ENCODE assay signal across 24 mouse cellular contexts in the genomic region with DNA sequence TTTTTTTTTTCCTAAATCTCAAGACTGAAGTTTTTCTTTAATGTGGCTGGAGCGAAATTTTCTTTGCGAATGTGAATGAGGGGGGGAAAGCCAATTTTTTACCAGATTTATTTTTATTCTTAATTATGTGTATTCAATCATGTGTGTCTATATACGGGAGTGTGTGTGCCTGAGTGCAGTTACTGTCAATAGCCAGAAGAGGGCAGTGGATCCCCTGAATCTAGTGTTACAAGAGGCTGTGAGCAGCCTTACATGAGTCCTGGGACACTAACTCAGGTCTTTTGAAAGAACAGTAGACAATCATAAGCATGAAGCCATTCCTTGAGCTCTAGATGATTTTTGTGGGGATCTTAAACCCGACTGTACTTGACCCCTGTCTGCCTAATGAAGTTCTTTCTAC.
A peak's percentile ranks its signal among the peaks of the same experiment; 100 is the strongest.
DNase-seq lines count a peak whose midpoint lies in the region; ATAC-seq and TF ChIP-seq lines count a peak whose summit lies in the region.
"Had no signal": no experiment of that assay in that cellular context is flagged by ENCODE, and none has a peak within 500 bp of the region (broad histone marks: within the 10 kb centered on the region; RNA-seq: fewer than 3 reads in every experiment).

No protein-coding gene starts in this region.

- WGBS in hindbrain, postnatal 0 days = 93% methylated on average over 4 of the region's 4 CpGs
- WGBS in hindbrain, embryonic 11.5 days = 90% methylated on average over 4 of the region's 4 CpGs
- WGBS in midbrain, embryonic 11.5 days = 94% methylated on average over 4 of the region's 4 CpGs
- WGBS in midbrain, embryonic 13.5 days = 93% methylated on average over 4 of the region's 4 CpGs
- WGBS in stomach, postnatal 0 days = 96% methylated on average over 4 of the region's 4 CpGs

- no peak overlapping the region for H3K4me3 ChIP-seq in hindbrain, postnatal 0 days (ENCODE audit: low read length)
- no peak overlapping the region for H3K4me3 ChIP-seq in hindbrain, embryonic 11.5 days (ENCODE audit: low read depth, low read length)
- no peak overlapping the region for H3K4me3 ChIP-seq in midbrain, embryonic 11.5 days (ENCODE audit: low read depth, low read length)
- H3K4me3 ChIP-seq in midbrain, embryonic 13.5 days (replicated peaks) = no peak overlapping the region
- no peak overlapping the region for H3K4me3 ChIP-seq in stomach, postnatal 0 days (ENCODE audit: low read depth, low read length)
- H3K4me3 ChIP-seq: embryonic facial prominence, embryonic 15.5 days; gastrocnemius, adult 2 months; heart, embryonic 12.5 days; hindbrain, embryonic 13.5 days; liver, embryonic 13.5 days; midbrain, embryonic 10.5 days had no signal

- H3K9me3 ChIP-seq in hindbrain, postnatal 0 days (ENCODE audit: low read length) = no peaks in the 10 kb centered on the region
- H3K9me3 ChIP-seq in hindbrain, embryonic 11.5 days (ENCODE audit: control insufficient read depth, low read length) = 0 out of 2 replicates have a peak, but pooled peaks cover 3% of the 10 kb centered on the region
- no peaks in the 10 kb centered on the region for H3K9me3 ChIP-seq in midbrain, embryonic 11.5 days (ENCODE audit: control insufficient read depth, low read length)
- H3K9me3 ChIP-seq in midbrain, embryonic 13.5 days = no peaks in the 10 kb centered on the region
- no peaks in the 10 kb centered on the region for H3K9me3 ChIP-seq in stomach, postnatal 0 days (ENCODE audit: control insufficient read depth, low read length)
- H3K9me3 ChIP-seq: embryonic facial prominence, embryonic 15.5 days; G1E; heart, embryonic 12.5 days; hindbrain, embryonic 13.5 days; liver, embryonic 13.5 days; midbrain, embryonic 10.5 days had no signal

- H3K27ac ChIP-seq in hindbrain, postnatal 0 days = no peak overlapping the region
- no peak overlapping the region for H3K27ac ChIP-seq in hindbrain, embryonic 11.5 days (ENCODE audit: low read depth, low read length)
- H3K27ac ChIP-seq in midbrain, embryonic 11.5 days (ENCODE audit: low read depth, low read length) = no peak overlapping the region
- no peak overlapping the region for H3K27ac ChIP-seq in midbrain, embryonic 13.5 days
- H3K27ac ChIP-seq in stomach, postnatal 0 days (replicated peaks) = no peak overlapping the region
- H3K27ac ChIP-seq: embryonic facial prominence, embryonic 15.5 days; gastrocnemius, adult 2 months; hindbrain, embryonic 13.5 days; liver, embryonic 13.5 days; macrophage; midbrain, embryonic 10.5 days had no signal

- no peak for TF ChIP-seq EP300 in stomach, postnatal 0 days (optimal IDR thresholded peaks at IDR 0.05)

- H3K36me3 ChIP-seq in hindbrain, postnatal 0 days (ENCODE audit: insufficient read depth, low read length) = no peaks in the 10 kb centered on the region
- H3K36me3 ChIP-seq in hindbrain, embryonic 11.5 days (ENCODE audit: control insufficient read depth, insufficient read depth, low read length) = no peaks in the 10 kb centered on the region
- H3K36me3 ChIP-seq in midbrain, embryonic 11.5 days (ENCODE audit: control insufficient read depth, insufficient read depth, low read length) = no peaks in the 10 kb centered on the region
- no peaks in the 10 kb centered on the region for H3K36me3 ChIP-seq in midbrain, embryonic 13.5 days
- no peaks in the 10 kb centered on the region for H3K36me3 ChIP-seq in stomach, postnatal 0 days (ENCODE audit: control insufficient read depth, insufficient read depth, low read length)
- H3K36me3 ChIP-seq: embryonic facial prominence, embryonic 15.5 days; heart, embryonic 12.5 days; hindbrain, embryonic 13.5 days; liver, embryonic 13.5 days; midbrain, embryonic 10.5 days had no signal

- H3K4me2 ChIP-seq in hindbrain, postnatal 0 days (ENCODE audit: low read depth, low read length) = no peak overlapping the region
- no peak overlapping the region for H3K4me2 ChIP-seq in hindbrain, embryonic 11.5 days (replicated peaks; ENCODE audit: low read depth, low read length)
- H3K4me2 ChIP-seq in midbrain, embryonic 11.5 days = no peak overlapping the region
- H3K4me2 ChIP-seq in midbrain, embryonic 13.5 days (replicated peaks) = no peak overlapping the region
- H3K4me2 ChIP-seq in stomach, postnatal 0 days (replicated peaks; ENCODE audit: low read depth) = no peak overlapping the region
- H3K4me2 ChIP-seq: embryonic facial prominence, embryonic 15.5 days; heart, embryonic 12.5 days; hindbrain, embryonic 13.5 days; liver, embryonic 13.5 days had no signal

- no peak for DNase-seq in hindbrain, postnatal 0 days (ENCODE audit: low spot score)
- DNase-seq in hindbrain, embryonic 11.5 days (ENCODE audit: low spot score) = no peak
- peak; percentile 59 for DNase-seq in midbrain, embryonic 11.5 days (ENCODE audit: low spot score, missing footprints)
- DNase-seq in R1 (ENCODE audit: low read depth, low spot score) = peak; percentile 70
- DNase-seq in stomach, postnatal 0 days (ENCODE audit: low spot score) = no peak
- DNase-seq in layer of hippocampus, adult 8-10 months (ENCODE audit: low spot score in 2 of 2) = no peak
- DNase-seq in ovary, postnatal 14 days (ENCODE audit: low spot score) = no peak
- DNase-seq: cerebellum, adult 11 months; cerebellum, postnatal 10 days; embryo, embryonic 11 days; gastrocnemius, adult 2 months; heart, postnatal 14 days; kidney, postnatal 10 days; liver, embryonic 13.5 days; right cerebral cortex, postnatal 14 days; thymus, postnatal 14 days had no signal

- ATAC-seq in hindbrain, postnatal 0 days = no peak
- no peak for ATAC-seq in hindbrain, embryonic 11.5 days (ENCODE audit: low FRiP score)
- ATAC-seq in midbrain, embryonic 11.5 days (ENCODE audit: low FRiP score) = no peak
- ATAC-seq in midbrain, embryonic 13.5 days = no peak
- no peak for ATAC-seq in stomach, postnatal 0 days (ENCODE audit: low FRiP score, low TSS enrichment)
- ATAC-seq: intestine, embryonic 16.5 days had no signal

- no peaks in the 10 kb centered on the region for H3K27me3 ChIP-seq in hindbrain, postnatal 0 days (ENCODE audit: insufficient read depth, low read length)
- H3K27me3 ChIP-seq in hindbrain, embryonic 11.5 days (ENCODE audit: control insufficient read depth, insufficient read depth, low read length) = no peaks in the 10 kb centered on the region
- no peaks in the 10 kb centered on the region for H3K27me3 ChIP-seq in midbrain, embryonic 11.5 days (ENCODE audit: control insufficient read depth, insufficient read depth, low read length)
- peaks cover 8% of the 10 kb centered on the region; the same call in 1 of the 2 replicates for H3K27me3 ChIP-seq in midbrain, embryonic 13.5 days
- no peaks in the 10 kb centered on the region for H3K27me3 ChIP-seq in stomach, postnatal 0 days (ENCODE audit: control insufficient read depth, insufficient read depth, low read length)
- H3K27me3 ChIP-seq: embryonic facial prominence, embryonic 15.5 days; hindbrain, embryonic 13.5 days; liver, embryonic 13.5 days had no signal

- TF ChIP-seq CTCF in hindbrain, postnatal 0 days (IDR thresholded peaks at IDR 0.05; ENCODE audit: low read depth) = peak; percentile 26; the same call in 1 of the 2 replicates
- peak; percentile 39 for TF ChIP-seq CTCF in stomach, postnatal 0 days (IDR thresholded peaks at IDR 0.05; ENCODE audit: low read depth)

- H3K9ac ChIP-seq in hindbrain, postnatal 0 days (replicated peaks; ENCODE audit: low read length) = no peak overlapping the region
- no peak overlapping the region for H3K9ac ChIP-seq in hindbrain, embryonic 11.5 days (ENCODE audit: low read depth, low read length)
- no peak overlapping the region for H3K9ac ChIP-seq in midbrain, embryonic 11.5 days (ENCODE audit: low read length)
- H3K9ac ChIP-seq in midbrain, embryonic 13.5 days (replicated peaks) = no peak overlapping the region
- no peak overlapping the region for H3K9ac ChIP-seq in stomach, postnatal 0 days (ENCODE audit: low read length)
- H3K9ac ChIP-seq: embryonic facial prominence, embryonic 15.5 days; heart, embryonic 12.5 days; hindbrain, embryonic 13.5 days; liver, embryonic 13.5 days had no signal

- 0 out of 2 replicates have a peak, but pooled peaks cover 3% of the 10 kb centered on the region for H3K4me1 ChIP-seq in hindbrain, postnatal 0 days (ENCODE audit: insufficient read depth, low read length)
- H3K4me1 ChIP-seq in hindbrain, embryonic 11.5 days (replicated peaks; ENCODE audit: control insufficient read depth, insufficient read depth, low read length) = no peaks in the 10 kb centered on the region
- no peaks in the 10 kb centered on the region for H3K4me1 ChIP-seq in midbrain, embryonic 11.5 days (ENCODE audit: control insufficient read depth, insufficient read depth, low read length)
- peaks cover 11% of the 10 kb centered on the region for H3K4me1 ChIP-seq in midbrain, embryonic 13.5 days (replicated peaks)
- no peaks in the 10 kb centered on the region for H3K4me1 ChIP-seq in stomach, postnatal 0 days (replicated peaks; ENCODE audit: control insufficient read depth, insufficient read depth)
- H3K4me1 ChIP-seq: embryonic facial prominence, embryonic 15.5 days; heart, embryonic 12.5 days; liver, embryonic 13.5 days had no signal

Comparison
In these comparisons a context has a peak if more than half of its experiments do, and no peak if none do; other contexts are left out.
1. DNase-seq: peak in midbrain, embryonic 11.5 days (single experiment) and R1 (single experiment); none in hindbrain, postnatal 0 days (single experiment), hindbrain, embryonic 11.5 days (single experiment), stomach, postnatal 0 days (single experiment), layer of hippocampus, adult 8-10 months (0 of 2) and ovary, postnatal 14 days (single experiment).